Mouse (Mus musculus) neural tube, embryonic 15.5 days (tissue): Measurements from ENCODE around the gene Slc6a9. TPM values are rescaled to one million over a fixed set of nuclear protein-coding genes. Genes with fewer than 3 reads are reported as not detected.

Experiments
- polyA plus RNA-seq: library from polyadenylated mRNA; unstranded; fragments of >200 nt; fragmentation: Nextera tagmentation; extraction: Ambion mirVana; gene quantifications from 2 replicates; pipeline ENCODE4 v1.2.1, GENCODE M21; 2015

Gene Slc6a9
- polyA plus RNA-seq, 1 experiment from 2014 or later = 51.5 TPM

Other genes starting within 250 kb of the Slc6a9 start
- 70.7 and 73.1 TPM in 2 replicates for gene Dmap1, start 152.2 kb upstream of the Slc6a9 start, polyA plus RNA-seq
- gene Gm12845, start 110.1 kb upstream of the Slc6a9 start, polyA plus RNA-seq = not detected in 2 replicates
- gene Klf17, start 68.9 kb upstream of the Slc6a9 start, polyA plus RNA-seq = not detected in 2 replicates
- gene Ccdc24, start 38.1 kb downstream of the Slc6a9 start, polyA plus RNA-seq = 1.4 and 1.6 TPM in 2 replicates
- 49.6 and 58.6 TPM in 2 replicates for gene B4galt2, start 49.0 kb downstream of the Slc6a9 start, polyA plus RNA-seq
- 544 and 626 TPM in 2 replicates for gene Atp6v0b, start 52.8 kb downstream of the Slc6a9 start, polyA plus RNA-seq
- 21.3 and 21.8 TPM in 2 replicates for gene Dph2, start 57.5 kb downstream of the Slc6a9 start, polyA plus RNA-seq
- 56.9 and 59.3 TPM in 2 replicates for gene Ipo13, start 80.5 kb downstream of the Slc6a9 start, polyA plus RNA-seq
- 1.1 and 2.3 TPM in 2 replicates for gene Artn, start 95.3 kb downstream of the Slc6a9 start, polyA plus RNA-seq